Mouse (Mus musculus) ES-E14 (cell line): ENCODE data around the gene Kpna1.
"Not testable (repeated sequence)": the region's sequence is repeated elsewhere in the genome, so short reads cannot be mapped to it uniquely, and the experiment has no call there.

ENCODE experiments used
- HCFC1 ChIP-seq: IDR thresholded peaks from 2 replicates; pipeline ENCODE4 v1.6.1; 2012; ENCODE audit warnings: low read length, inconsistent platforms, borderline replicate concordance; ENCODE audit not compliant: insufficient read depth
- MAFK ChIP-seq: IDR thresholded peaks from 2 replicates; pipeline ENCODE4 v1.6.1; 2014; ENCODE audit warnings: mild to moderate bottlenecking, low read depth, low read length, inconsistent platforms; ENCODE audit not compliant: insufficient read depth
- ZC3H11A ChIP-seq: IDR thresholded peaks from 2 replicates; pipeline ENCODE4 v1.6.1; 2012; ENCODE audit warnings: low read depth, mild to moderate bottlenecking, inconsistent platforms, low read length, borderline replicate concordance

DNA sequence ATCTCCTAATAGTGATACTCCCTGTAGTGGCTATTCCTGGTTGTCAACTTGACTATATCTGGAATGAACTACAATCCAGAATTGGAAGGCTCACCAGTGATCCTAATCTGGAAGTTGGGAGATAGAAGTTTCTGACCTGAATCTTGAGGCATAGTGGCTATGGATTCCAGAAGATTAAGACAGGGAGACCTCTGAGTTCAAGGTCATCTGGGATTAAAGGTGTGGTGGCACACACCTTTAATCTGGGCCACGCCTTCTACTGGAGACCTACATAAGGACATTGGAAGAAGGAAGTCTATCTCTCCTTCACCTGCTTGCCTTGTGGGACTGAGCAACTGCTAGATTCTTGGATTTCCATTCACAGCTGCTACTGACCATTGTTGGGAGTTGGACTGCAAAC lies at the start of gene Kpna1:
- not testable (repeated sequence) for TF ChIP-seq HCFC1, ZC3H11A, MAFK
